10 mouse cellular contexts compared by ENCODE assay signal in the genomic region with DNA sequence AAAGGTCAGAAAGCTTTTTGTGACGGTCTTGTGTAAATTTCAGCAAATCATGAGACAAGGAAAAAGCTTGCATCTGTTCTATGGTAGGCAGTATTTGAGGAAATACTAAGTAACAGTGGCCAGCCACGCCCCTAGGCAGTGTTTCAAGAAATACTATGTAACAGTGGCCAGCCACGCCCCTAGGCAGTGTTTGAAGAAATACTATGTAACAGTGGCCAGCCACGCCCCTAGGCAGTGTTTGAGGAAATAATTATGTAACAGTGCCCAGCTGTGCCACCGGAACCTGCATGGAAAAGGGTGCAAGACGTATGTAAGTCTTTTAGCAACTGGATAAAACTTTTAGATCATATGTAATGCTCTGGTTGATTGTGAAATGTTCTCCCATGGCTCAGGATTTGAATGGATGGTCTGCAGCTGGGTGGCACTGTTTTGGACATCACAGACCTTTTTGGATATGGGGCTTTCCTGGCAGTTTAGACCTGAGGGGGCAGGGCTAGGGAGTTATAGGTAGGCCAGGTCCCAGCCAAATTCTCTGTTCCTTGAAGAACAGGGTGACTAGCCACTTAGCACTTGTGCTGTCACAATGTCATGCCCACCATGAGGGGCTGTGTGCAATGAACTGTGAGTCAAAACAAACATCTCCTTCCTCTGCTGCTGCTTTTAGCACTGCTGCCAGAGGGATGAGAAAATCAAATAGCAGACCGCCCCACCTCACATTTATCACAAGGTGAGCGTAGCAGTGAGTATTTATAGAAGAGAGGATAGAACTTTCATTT. TPM values are rescaled to one million over a fixed set of nuclear protein-coding genes. Genes with fewer than 3 reads are reported as not detected.
DNase-seq lines count a peak whose midpoint lies in the region; ATAC-seq and TF ChIP-seq lines count a peak whose summit lies in the region.
"Had no signal": no experiment of that assay in that cellular context is flagged by ENCODE, and none has a peak within 500 bp of the region (broad histone marks: within the 10 kb centered on the region; RNA-seq: fewer than 3 reads in every experiment).

No protein-coding gene starts in this region.

- no peaks in the 10 kb centered on the region for H3K4me1 ChIP-seq in lung, postnatal 0 days (ENCODE audit: insufficient read depth, low read depth, low read length)
- H3K4me1 ChIP-seq in cerebellum, adult 2 months (ENCODE audit: control insufficient read depth, insufficient read depth, low read length) = no peaks in the 10 kb centered on the region
- H3K4me1 ChIP-seq: heart, embryonic 15.5 days; neural tube, embryonic 13.5 days had no signal

- peak; percentile 67; the same call in 1 of the 2 replicates for TF ChIP-seq EP300 in lung, postnatal 0 days (IDR thresholded peaks at IDR 0.05)

- no peaks in the 10 kb centered on the region for H3K36me3 ChIP-seq in lung, postnatal 0 days (ENCODE audit: insufficient read depth, low read length)

- H3K9ac ChIP-seq in lung, postnatal 0 days (replicated peaks; ENCODE audit: low read depth) = no peak overlapping the region
- H3K9ac ChIP-seq: heart, embryonic 15.5 days; neural tube, embryonic 13.5 days had no signal

- TF ChIP-seq POLR2A in cerebellum, adult 2 months (IDR thresholded peaks at IDR 0.05; ENCODE audit: borderline replicate concordance, insufficient read depth, low read length) = no peak

- no peak overlapping the region for H3K4me3 ChIP-seq in lung, postnatal 0 days (ENCODE audit: low read depth, low read length)
- no peak overlapping the region for H3K4me3 ChIP-seq in cerebellum, adult 2 months (replicated peaks; ENCODE audit: insufficient read depth, low read depth, low read length)
- H3K4me3 ChIP-seq: heart, embryonic 15.5 days; neural tube, embryonic 13.5 days had no signal

- ATAC-seq in lung, postnatal 0 days = peak; percentile 98

- WGBS in lung, postnatal 0 days = 37% methylated on average over 8 of the region's 8 CpGs
- WGBS in cerebellum, adult 2 months = 88% methylated on average over 8 of the region's 8 CpGs

- no peaks in the 10 kb centered on the region for H3K9me3 ChIP-seq in lung, postnatal 0 days (ENCODE audit: low read length)
- H3K9me3 ChIP-seq: heart, embryonic 15.5 days; neural tube, embryonic 13.5 days had no signal

- TF ChIP-seq CTCF in lung, postnatal 0 days (IDR thresholded peaks at IDR 0.05) = no peak
- no peak for TF ChIP-seq CTCF in cerebellum, adult 2 months (IDR thresholded peaks at IDR 0.05; ENCODE audit: borderline replicate concordance, insufficient read depth, low read depth, low read length)

- H3K27ac ChIP-seq in lung, postnatal 0 days (ENCODE audit: low read length) = no peak overlapping the region
- no peak overlapping the region for H3K27ac ChIP-seq in cerebellum, adult 2 months (ENCODE audit: insufficient read depth, low read length)
- H3K27ac ChIP-seq: heart, embryonic 15.5 days; neural tube, embryonic 13.5 days had no signal

- DNase-seq in urinary bladder, postnatal 14 days (ENCODE audit: low spot score) = peak; percentile 59
- DNase-seq in urinary bladder, postnatal 4 days (ENCODE audit: low spot score in 2 of 2) = no peak
- peak; percentile 37 for DNase-seq in induced T-regulatory cell, adult 2 months (ENCODE audit: low read depth)
- DNase-seq in lung, postnatal 0 days (ENCODE audit: low spot score) = peak; percentile 90
- peak; percentile 57 for DNase-seq in testis, postnatal 14 days (ENCODE audit: low spot score)
- DNase-seq in cerebellum, adult 2 months = no peak
- DNase-seq in cerebellum, adult 11-12 months = no peak
- DNase-seq in left cerebral cortex, adult 18-20 months (ENCODE audit: low spot score in 2 of 2) = no peak

- no peaks in the 10 kb centered on the region for H3K27me3 ChIP-seq in lung, postnatal 0 days (replicated peaks; ENCODE audit: insufficient read depth, low read length)
- no peaks in the 10 kb centered on the region for H3K27me3 ChIP-seq in cerebellum, adult 2 months (ENCODE audit: control insufficient read depth, insufficient read depth, low read length)
- H3K27me3 ChIP-seq: heart, embryonic 15.5 days; neural tube, embryonic 13.5 days had no signal

- H3K4me2 ChIP-seq in lung, postnatal 0 days (replicated peaks; ENCODE audit: low read depth, low read length) = no peak overlapping the region; the same call in 1 of the 2 replicates
- H3K4me2 ChIP-seq: heart, embryonic 15.5 days; neural tube, embryonic 13.5 days had no signal

RNA-seq across cellular contexts. Expression of gene BC048403, which starts 56.5 kb away (rescaled TPM):
- 2.5 and 3.0 TPM in 2 replicates for polyA plus RNA-seq in lung, postnatal 0 days (2015; fragmentation: Nextera tagmentation; extraction: Ambion mirVana)
- polyA plus RNA-seq in cerebellum, adult 2 months (2012; rRNA removed) = 6.6 TPM in 2 replicates
- 10 to 100 TPM; 10.1 TPM for total RNA-seq in left cerebral cortex, adult 18-20 months (2021)

Comparison
In these comparisons a context has a peak if more than half of its experiments do, and no peak if none do; other contexts are left out.
1. DNase-seq: peak in urinary bladder, postnatal 14 days (single experiment), induced T-regulatory cell, adult 2 months (single experiment), lung, postnatal 0 days (single experiment) and testis, postnatal 14 days (single experiment); none in urinary bladder, postnatal 4 days (0 of 2), cerebellum, adult 2 months (0 of 2), cerebellum, adult 11-12 months (single experiment) and left cerebral cortex, adult 18-20 months (0 of 2).